Comparison of ENCODE assay signal across 8 mouse cellular contexts in genomic region chr3:45379972-45380761, GRCm38 (mm10). TPM values are rescaled to one million over a fixed set of nuclear protein-coding genes. Genes with fewer than 3 reads are reported as not detected.
A peak's percentile ranks its signal among the peaks of the same experiment; 100 is the strongest.
DNase-seq lines count a peak whose midpoint lies in the region; ATAC-seq and TF ChIP-seq lines count a peak whose summit lies in the region.

No protein-coding gene starts in this region.

- H3K9me3 ChIP-seq in heart, embryonic 11.5 days (replicated peaks; ENCODE audit: control insufficient read depth, low read length): no peaks in the 10 kb centered on the region
- no peaks in the 10 kb centered on the region for H3K9me3 ChIP-seq in ES-Bruce4 (replicated peaks; ENCODE audit: control insufficient read depth, insufficient read depth, low read length, poor library complexity, severe bottlenecking)
- H3K9me3 ChIP-seq in hindbrain, embryonic 13.5 days: no peaks in the 10 kb centered on the region
- no peaks in the 10 kb centered on the region for H3K9me3 ChIP-seq in liver, embryonic 12.5 days (replicated peaks)

- peak overlapping the region; percentile 61 for H3K4me3 ChIP-seq in heart, embryonic 11.5 days (ENCODE audit: low read depth, low read length)
- peak overlapping the region; percentile 68 for H3K4me3 ChIP-seq in ES-Bruce4 (ENCODE audit: low read depth, low read length)
- H3K4me3 ChIP-seq in cortical plate, adult 2 months (ENCODE audit: insufficient read depth, low read length): peak overlapping the region; percentile 92
- H3K4me3 ChIP-seq in hindbrain, embryonic 13.5 days: peak overlapping the region; percentile 54
- H3K4me3 ChIP-seq in liver, embryonic 12.5 days: peak overlapping the region; percentile 36

- H3K27ac ChIP-seq in heart, embryonic 11.5 days (ENCODE audit: low read depth, low read length): no peak overlapping the region
- H3K27ac ChIP-seq in ES-Bruce4 (ENCODE audit: insufficient read depth, low read length): no peak overlapping the region
- H3K27ac ChIP-seq in cortical plate, adult 2 months (ENCODE audit: insufficient read depth, low read length): peak overlapping the region; percentile 66
- peak overlapping the region; percentile 69 for H3K27ac ChIP-seq in hindbrain, embryonic 13.5 days
- no peak overlapping the region for H3K27ac ChIP-seq in liver, embryonic 12.5 days

- no peaks in the 10 kb centered on the region for H3K36me3 ChIP-seq in heart, embryonic 11.5 days (ENCODE audit: control insufficient read depth, insufficient read depth, low read length)
- H3K36me3 ChIP-seq in ES-Bruce4 (ENCODE audit: control insufficient read depth, insufficient read depth, low read length, poor library complexity, severe bottlenecking): no peaks in the 10 kb centered on the region
- no peaks in the 10 kb centered on the region for H3K36me3 ChIP-seq in hindbrain, embryonic 13.5 days
- no peaks in the 10 kb centered on the region for H3K36me3 ChIP-seq in liver, embryonic 12.5 days

- ATAC-seq in heart, embryonic 11.5 days (replicated peaks; ENCODE audit: insufficient number of reproducible peaks, low FRiP score, low TSS enrichment): no peak
- 0 out of 2 replicates have a peak, but pooled peaks have one; percentile 2 for ATAC-seq in hindbrain, embryonic 13.5 days (ENCODE audit: low FRiP score)
- ATAC-seq in liver, embryonic 12.5 days: no peak
- ATAC-seq in monocyte, adult 5-6 weeks (replicated peaks; ENCODE audit: insufficient number of reproducible peaks, low FRiP score, low TSS enrichment, poor library complexity, severe bottlenecking): no peak; the same call in 1 of the 2 replicates

- TF ChIP-seq POLR2A in ES-Bruce4 (IDR thresholded peaks at IDR 0.05; ENCODE audit: insufficient read depth, low read length): no peak
- TF ChIP-seq POLR2A in cortical plate, adult 2 months (IDR thresholded peaks at IDR 0.05; ENCODE audit: extremely low read depth, insufficient read depth, low read length): peak; percentile 20; the same call in 1 of the 2 replicates

- peak overlapping the region; percentile 99 for H3K4me2 ChIP-seq in heart, embryonic 11.5 days
- peak overlapping the region; percentile 87 for H3K4me2 ChIP-seq in hindbrain, embryonic 13.5 days
- H3K4me2 ChIP-seq in liver, embryonic 12.5 days: peak overlapping the region; percentile 66

- peaks cover 44% of the 10 kb centered on the region for H3K27me3 ChIP-seq in heart, embryonic 11.5 days (ENCODE audit: control insufficient read depth, insufficient read depth, low read length)
- H3K27me3 ChIP-seq in ES-Bruce4 (ENCODE audit: control insufficient read depth, insufficient read depth, low read length, poor library complexity, severe bottlenecking): peaks cover 26% of the 10 kb centered on the region
- no peaks in the 10 kb centered on the region for H3K27me3 ChIP-seq in hindbrain, embryonic 13.5 days
- H3K27me3 ChIP-seq in liver, embryonic 12.5 days (replicated peaks): peaks cover 72% of the 10 kb centered on the region

- no peak for TF ChIP-seq CTCF in ES-Bruce4 (IDR thresholded peaks at IDR 0.05; ENCODE audit: low read depth, low read length)
- TF ChIP-seq CTCF in cortical plate, adult 2 months (IDR thresholded peaks at IDR 0.05; ENCODE audit: extremely low read depth, insufficient read depth, low read length): no peak

- no peak overlapping the region for H3K9ac ChIP-seq in heart, embryonic 11.5 days (ENCODE audit: low read depth, low read length)
- H3K9ac ChIP-seq in ES-Bruce4 (ENCODE audit: low read depth, poor library complexity, severe bottlenecking): no peak overlapping the region
- H3K9ac ChIP-seq in hindbrain, embryonic 13.5 days: peak overlapping the region; percentile 78
- H3K9ac ChIP-seq in liver, embryonic 12.5 days: no peak overlapping the region

- no peak for TF ChIP-seq EP300 in ES-Bruce4 (IDR thresholded peaks at IDR 0.05; ENCODE audit: insufficient read depth, low read depth, low read length)

- H3K4me1 ChIP-seq in heart, embryonic 11.5 days (ENCODE audit: control insufficient read depth, insufficient read depth, low read length): peaks cover 7% of the 10 kb centered on the region; the same call in 1 of the 2 replicates
- no peaks in the 10 kb centered on the region for H3K4me1 ChIP-seq in ES-Bruce4 (ENCODE audit: control insufficient read depth, insufficient read depth, low read length)
- no peaks in the 10 kb centered on the region for H3K4me1 ChIP-seq in cortical plate, adult 2 months (ENCODE audit: control insufficient read depth, insufficient read depth, low read length)
- peaks cover 20% of the 10 kb centered on the region for H3K4me1 ChIP-seq in hindbrain, embryonic 13.5 days (replicated peaks)
- H3K4me1 ChIP-seq in liver, embryonic 12.5 days: peaks cover 8% of the 10 kb centered on the region; the same call in 1 of the 2 replicates

- DNase-seq in heart, postnatal 4 days: no peak
- DNase-seq in right cerebral cortex, postnatal 14 days: peak; percentile 41

- 2% methylated on average over 55 of the region's 55 CpGs for WGBS in heart, embryonic 11.5 days (ENCODE audit: insufficient replicate concordance)
- under 1% methylated on average over 55 of the region's 55 CpGs for WGBS in hindbrain, embryonic 13.5 days
- WGBS in liver, embryonic 12.5 days (ENCODE audit: insufficient replicate concordance): 2% methylated on average over 55 of the region's 55 CpGs

RNA-seq across cellular contexts. Expression of gene Pcdh10, which starts 2.0 kb away (rescaled TPM):
- polyA plus RNA-seq in heart, embryonic 11.5 days (2014; fragmentation: Nextera tagmentation; extraction: Ambion mirVana): 0.43 and 0.76 TPM in 2 replicates
- total RNA-seq in heart, postnatal 4 days (2021): under 1 TPM; 0.07 to 0.24 TPM
- 0.14 TPM in 1 of 2 replicates, not detected in the other for polyA plus RNA-seq in ES-Bruce4 (2011; ENCODE audit: insufficient read depth, insufficient read length, low read depth, missing spikeins)
- polyA plus RNA-seq in cortical plate, adult 2 months (2012; rRNA removed): 73.6 and 83.9 TPM in 2 replicates
- polyA plus RNA-seq in hindbrain, embryonic 13.5 days (2015; fragmentation: Nextera tagmentation; extraction: Ambion mirVana): 14.2 and 16.1 TPM in 2 replicates
- polyA plus RNA-seq in liver, embryonic 12.5 days (2016; fragmentation: Nextera tagmentation; extraction: Ambion mirVana): 0.05 and 0.14 TPM in 2 replicates
- total RNA-seq in monocyte, adult 5-6 weeks (2017): not detected in 3 replicates

Comparison
In these comparisons a context has a peak if more than half of its experiments do, and no peak if none do; other contexts are left out.
1. H3K27ac ChIP-seq: peak in cortical plate, adult 2 months (single experiment) and hindbrain, embryonic 13.5 days (single experiment); none in heart, embryonic 11.5 days (single experiment), ES-Bruce4 (single experiment) and liver, embryonic 12.5 days (single experiment).
2. H3K4me3 ChIP-seq: peak in every context shown above with its lines; median percentile 92 in cortical plate, adult 2 months; 68 in ES-Bruce4; 61 in heart, embryonic 11.5 days; 54 in hindbrain, embryonic 13.5 days; 36 in liver, embryonic 12.5 days.
3. Peak in every context shown above with its lines, with median percentiles within 50 percentile points of each other: H3K4me2 ChIP-seq.